Mouse (Mus musculus) hindbrain, embryonic 14.5 days (tissue): ENCODE measurements around the gene Pglyrp1. TPM values are rescaled to one million over a fixed set of nuclear protein-coding genes. Genes with fewer than 3 reads are reported as not detected.
A peak's percentile ranks its signal among the peaks of the same experiment; 100 is the strongest.

ENCODE experiments used
- ATAC-seq: fragments of 200-750 bp; cut with Nextera tagmentation; 2 replicates; pipeline ENCODE4 v1.8.0; 2017; ENCODE audit warnings: moderate number of reproducible peaks, mild to moderate bottlenecking, moderate TSS enrichment, moderate library complexity; ENCODE audit not compliant: low FRiP score
- DNase-seq: peaks from one replicate; pipeline ENCODE4 v3.0.0-alpha.2; 2015; ENCODE audit warnings: low spot score
- H3K27ac ChIP-seq: fragments of 300-500 bp; sonication (generic); 2 replicates; pipeline ENCODE4 v1.5.1; 2014; ENCODE audit warnings: mild to moderate bottlenecking, moderate library complexity
- H3K27me3 ChIP-seq: fragments of 300-500 bp; sonication (generic); 2 replicates; pipeline ENCODE4 v1.6.1; 2014; ENCODE audit warnings: mild to moderate bottlenecking, low read length, mixed read lengths; ENCODE audit not compliant: control insufficient read depth, insufficient read depth
- H3K36me3 ChIP-seq: fragments of 300-500 bp; sonication (generic); replicated peaks from 2 replicates; pipeline ENCODE4 v1.6.1; 2014; ENCODE audit not compliant: control insufficient read depth, insufficient read depth
- H3K4me1 ChIP-seq: fragments of 300-500 bp; sonication (generic); replicated peaks from 2 replicates; pipeline ENCODE4 v1.6.1; 2014; ENCODE audit warnings: antibody characterized with exemption, low read length, mixed read lengths; ENCODE audit not compliant: control insufficient read depth, insufficient read depth
- H3K4me2 ChIP-seq: fragments of 300-500 bp; sonication (generic); replicated peaks from 2 replicates; pipeline ENCODE4 v1.6.1; 2014; ENCODE audit warnings: mild to moderate bottlenecking, moderate library complexity
- H3K4me3 ChIP-seq: fragments of 300-500 bp; sonication (generic); replicated peaks from 2 replicates; pipeline ENCODE4 v1.5.1; 2014; ENCODE audit warnings: mild to moderate bottlenecking, low read length
- H3K9ac ChIP-seq: fragments of 300-500 bp; sonication (generic); 2 replicates; pipeline ENCODE4 v1.6.1; 2014
- H3K9me3 ChIP-seq: fragments of 300-500 bp; sonication (generic); 2 replicates; pipeline ENCODE4 v1.6.1; 2016; ENCODE audit warnings: low read length; ENCODE audit not compliant: control insufficient read depth
- WGBS: fragments of 180-500 bp; shearing (Covaris S2); extraction: QIAGEN DNeasy Blood & Tissue Kit; methylation state at CpG from one replicate; pipeline ENCODE4 v1.1.7; 2014; 5-methylcytosine and 5-hydroxymethylcytosine counted together
- polyA plus RNA-seq: library from polyadenylated mRNA; unstranded; fragments of >200 nt; fragmentation: Nextera tagmentation; extraction: Ambion mirVana; gene quantifications from 2 replicates; pipeline ENCODE4 v1.2.1, GENCODE M21; 2014

Gene Pglyrp1
- polyA plus RNA-seq, 1 experiment from 2014 or later, result 24.5 TPM

GRCm38 (mm10) chr7:18896536-18896935, 25.4 kb downstream of the Pglyrp1 start:
- Histone ChIP-seq H3K27me3 (no peaks in the 10 kb centered on the region), H3K4me2 (no peak overlapping the region), H3K36me3 (0 out of 2 replicates have a peak, but pooled peaks cover 4% of the 10 kb centered on the region), H3K9me3 (no peaks in the 10 kb centered on the region), H3K9ac (no peak overlapping the region), H3K27ac (no peak overlapping the region), H3K4me3 (no peak overlapping the region), H3K4me1 (peaks cover 14% of the 10 kb centered on the region)
- DNase-seq (peak; percentile 70), ATAC-seq (no peak)
- WGBS, result 34% methylated on average over 5 of the region's 5 CpGs

GRCm38 (mm10) chr7:18900513-18900912, 29.4 kb downstream of the Pglyrp1 start:
- Histone ChIP-seq H3K36me3 (0 out of 2 replicates have a peak, but pooled peaks cover 4% of the 10 kb centered on the region), H3K4me3 (no peak overlapping the region), H3K9ac (no peak overlapping the region), H3K4me2 (no peak overlapping the region), H3K9me3 (no peaks in the 10 kb centered on the region), H3K4me1 (no peaks in the 10 kb centered on the region), H3K27ac (no peak overlapping the region), H3K27me3 (no peaks in the 10 kb centered on the region)
- 90% methylated on average over 2 of the region's 2 CpGs for WGBS
- ATAC-seq, result no peak
- no peak for DNase-seq

GRCm38 (mm10) chr7:18902486-18902885, 31.4 kb downstream of the Pglyrp1 start:
- no peak overlapping the region for H3K27ac ChIP-seq
- no peaks in the 10 kb centered on the region for H3K4me1 ChIP-seq
- DNase-seq (no peak), ATAC-seq (no peak)
- H3K27me3 ChIP-seq, result no peaks in the 10 kb centered on the region
- 0 out of 2 replicates have a peak, but pooled peaks cover 4% of the 10 kb centered on the region for H3K36me3 ChIP-seq
- no peaks in the 10 kb centered on the region for H3K9me3 ChIP-seq
- WGBS, result 81% methylated on average over 3 of the region's 3 CpGs
- H3K9ac ChIP-seq, result no peak overlapping the region
- H3K4me2 ChIP-seq, result no peak overlapping the region
- no peak overlapping the region for H3K4me3 ChIP-seq

GRCm38 (mm10) chr7:18904971-18905370, 33.8 kb downstream of the Pglyrp1 start:
- 86% methylated on average over 3 of the region's 3 CpGs for WGBS

GRCm38 (mm10) chr7:18909797-18910196, 38.7 kb downstream of the Pglyrp1 start:
- Histone ChIP-seq H3K27me3 (no peaks in the 10 kb centered on the region), H3K27ac (no peak overlapping the region), H3K36me3 (no peaks in the 10 kb centered on the region), H3K9me3 (no peaks in the 10 kb centered on the region), H3K9ac (peak overlapping the region; percentile 45), H3K4me1 (peaks cover 12% of the 10 kb centered on the region; the same call in 1 of the 2 replicates), H3K4me3 (peak overlapping the region; percentile 52), H3K4me2 (peak overlapping the region; percentile 56)
- no peak; the same call in 1 of the 2 replicates for ATAC-seq
- WGBS, result 7% methylated on average over 17 of the region's 17 CpGs
- DNase-seq, result no peak

More at GRCm38 (mm10) chr7:18904971-18905370, 33.8 kb downstream of the Pglyrp1 start:
- Histone ChIP-seq H3K27ac (no peak overlapping the region), H3K36me3 (no peaks in the 10 kb centered on the region), H3K9me3 (no peaks in the 10 kb centered on the region), H3K27me3 (no peaks in the 10 kb centered on the region), H3K4me1 (peaks cover 7% of the 10 kb centered on the region; the same call in 1 of the 2 replicates), H3K4me3 (no peak overlapping the region), H3K4me2 (no peak overlapping the region), H3K9ac (no peak overlapping the region)
- no peak for DNase-seq
- no peak for ATAC-seq

- H3K27me3 ChIP-seq, result no peaks in the 10 kb centered on the region
- DNase-seq (peak; percentile 100), ATAC-seq (peak; percentile 100)
- no peaks in the 10 kb centered on the region for H3K36me3 ChIP-seq
- under 1% methylated on average over 33 of the region's 33 CpGs for WGBS
- H3K27ac ChIP-seq, result no peak within 1 kb of the TSS
- peak within 1 kb of the TSS; percentile 52 for H3K4me3 ChIP-seq
- no peaks in the 10 kb centered on the region for H3K9me3 ChIP-seq
- peak within 1 kb of the TSS; percentile 59 for H3K4me2 ChIP-seq
- peak within 1 kb of the TSS; percentile 45 for H3K9ac ChIP-seq
- peaks cover 12% of the 10 kb centered on the region; the same call in 1 of the 2 replicates for H3K4me1 ChIP-seq
Measured at GRCm38 (mm10) chr7:18910241-18910831, 39.2 kb downstream of the Pglyrp1 start, which contains the start of gene Ccdc61. Ccdc61 (minus strand) TSS chr7:18910415.

- ATAC-seq (no peak), DNase-seq (no peak)
- Histone ChIP-seq H3K4me3 (no peak overlapping the region), H3K27ac (no peak overlapping the region), H3K36me3 (no peaks in the 10 kb centered on the region), H3K4me1 (peaks cover 4% of the 10 kb centered on the region; the same call in 1 of the 2 replicates), H3K9ac (no peak overlapping the region), H3K4me2 (no peak overlapping the region), H3K9me3 (no peaks in the 10 kb centered on the region), H3K27me3 (no peaks in the 10 kb centered on the region)
- 66% methylated on average over 4 of the region's 4 CpGs for WGBS
Measured at GRCm38 (mm10) chr7:18916254-18916653, 45.1 kb downstream of the Pglyrp1 start.

- Histone ChIP-seq H3K9me3 (no peaks in the 10 kb centered on the region), H3K4me2 (no peak overlapping the region), H3K27ac (no peak overlapping the region), H3K4me3 (no peak overlapping the region), H3K36me3 (no peaks in the 10 kb centered on the region), H3K9ac (no peak overlapping the region), H3K4me1 (peaks cover 18% of the 10 kb centered on the region), H3K27me3 (no peaks in the 10 kb centered on the region)
- DNase-seq (no peak), ATAC-seq (no peak)
- 58% methylated on average over 3 of the region's 3 CpGs for WGBS
Measured at GRCm38 (mm10) chr7:18917931-18918330, 46.8 kb downstream of the Pglyrp1 start.

GRCm38 (mm10) chr7:18921069-18921468, 49.9 kb downstream of the Pglyrp1 start:
- Histone ChIP-seq H3K4me1 (peaks cover 40% of the 10 kb centered on the region), H3K9me3 (no peaks in the 10 kb centered on the region), H3K36me3 (no peaks in the 10 kb centered on the region), H3K9ac (0 out of 2 replicates have a peak overlapping the region, but pooled peaks have one; percentile 33), H3K27me3 (no peaks in the 10 kb centered on the region), H3K4me2 (peak overlapping the region; percentile 40), H3K4me3 (no peak overlapping the region), H3K27ac (peak overlapping the region; percentile 82)
- DNase-seq (no peak), ATAC-seq (no peak)
- WGBS, result 1% methylated on average over 12 of the region's 12 CpGs
